Mouse (Mus musculus): ENCODE data around the gene Kxd1.

GRCm38 (mm10) chr8:70534281-70534680, 6.5 kb upstream of the Kxd1 start:
- TF ChIP-seq CTCF (IDR thresholded peaks at IDR 0.05; ENCODE audit: low read depth) (no peak), EP300 (optimal IDR thresholded peaks at IDR 0.05) (no peak)
